Mouse (Mus musculus): Measurements from ENCODE around the gene Zbtb7b. TPM values are rescaled to one million over a fixed set of nuclear protein-coding genes. Genes with fewer than 3 reads are reported as not detected.

The Zbtb7b gene
- total RNA-seq, 2 experiments from 2014 or later = 12.4 to 13.2 TPM

GRCm38 (mm10) chr3:89386438-89387420 lies 7.8 kb downstream of the Zbtb7b start:
- no peak overlapping the region for H3K4me3 ChIP-seq
- no peak for DNase-seq (ENCODE audit: extremely low spot score in 1 of 2, low spot score in 2 of 2)
- no peak overlapping the region for H3K27ac ChIP-seq
- intact Hi-C loops (cut with DNase I) = no loop called here
- TF ChIP-seq CTCF (IDR thresholded peaks at IDR 0.05) = no peak

GRCm38 (mm10) chr3:89385451-89385850 lies 9.1 kb downstream of the Zbtb7b start:
- Histone ChIP-seq H3K27ac (no peak overlapping the region), H3K4me3 (no peak overlapping the region)
- DNase-seq (ENCODE audit: extremely low spot score in 1 of 2, low spot score in 2 of 2) = no peak
- TF ChIP-seq CTCF (IDR thresholded peaks at IDR 0.05) = no peak
- intact Hi-C loops (cut with DNase I) = no loop called here

DNA sequence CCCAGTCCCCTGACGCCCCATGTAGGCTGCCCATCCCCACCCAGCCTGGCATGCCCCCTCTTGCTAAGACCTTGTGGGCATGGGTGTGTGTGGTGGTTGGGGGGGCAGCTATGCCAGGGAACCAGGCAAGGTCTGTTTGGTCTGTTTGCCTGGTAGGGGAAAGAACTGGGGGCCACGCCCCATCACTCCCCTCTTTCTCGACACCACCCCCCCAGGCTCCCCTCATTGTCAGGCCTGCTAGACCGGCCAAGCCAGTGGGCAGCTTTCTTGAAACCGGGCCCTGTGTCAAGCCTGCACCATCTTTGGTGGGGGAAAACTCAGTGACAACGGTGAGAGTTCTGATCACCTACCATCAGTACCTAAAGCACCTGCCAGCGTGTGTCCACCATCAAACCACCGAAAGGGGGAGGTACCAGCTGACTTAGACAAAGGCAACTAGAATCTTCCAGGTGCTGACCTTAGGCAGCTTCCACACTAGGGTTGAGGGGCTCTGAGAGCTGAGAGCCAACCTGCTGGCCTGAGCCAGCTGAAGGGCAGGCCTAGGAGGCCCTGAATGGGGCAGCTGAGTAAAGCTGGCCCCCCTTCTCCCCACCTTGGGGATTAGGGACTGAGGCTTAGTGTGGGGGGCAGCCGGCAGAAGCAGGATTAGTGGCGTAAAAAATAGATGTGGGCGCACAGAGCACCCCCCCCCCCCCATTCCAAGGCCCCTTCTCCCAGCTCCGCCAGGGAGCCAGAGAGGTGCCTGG lies 10.1 kb downstream of the Zbtb7b start:
- Histone ChIP-seq H3K4me3 (no peak overlapping the region), H3K27ac (no peak overlapping the region)
- intact Hi-C loops (cut with DNase I) = no loop called here
- DNase-seq (ENCODE audit: extremely low spot score in 1 of 2, low spot score in 2 of 2) = no peak
- TF ChIP-seq CTCF (IDR thresholded peaks at IDR 0.05) = no peak

DNA sequence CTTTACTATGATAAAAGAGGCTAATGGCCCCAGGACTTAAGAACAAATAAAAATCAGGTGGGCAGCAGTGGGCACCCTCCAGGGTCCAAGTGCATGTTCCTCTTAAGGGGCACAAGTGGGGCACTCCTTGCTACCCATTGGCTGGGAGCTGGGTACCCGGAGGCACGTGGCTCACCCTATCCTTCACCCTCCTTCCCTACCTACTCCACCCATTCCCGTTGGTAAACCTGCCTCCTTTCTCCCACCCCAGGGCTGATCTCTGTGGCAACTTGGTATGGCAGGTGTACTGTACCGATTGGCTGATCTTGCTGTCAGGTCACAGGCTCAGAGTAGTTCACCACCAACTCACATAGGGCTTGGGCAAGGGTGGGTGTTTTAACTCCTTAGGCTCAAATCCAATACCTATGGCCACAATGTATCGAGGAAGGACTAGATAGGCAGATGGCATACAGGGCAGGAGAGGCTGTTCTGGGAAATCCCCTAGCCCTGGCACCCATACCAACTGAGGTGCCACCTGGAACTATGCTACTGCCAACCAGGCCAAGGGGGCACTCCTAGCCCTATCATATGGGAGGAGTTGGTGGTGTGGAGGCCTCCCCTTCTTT lies 10.8 kb downstream of the Zbtb7b start:
- no peak overlapping the region for H3K27ac ChIP-seq
- TF ChIP-seq CTCF (IDR thresholded peaks at IDR 0.05) = no peak
- no peak overlapping the region for H3K4me3 ChIP-seq
- no peak for DNase-seq (ENCODE audit: extremely low spot score in 1 of 2, low spot score in 2 of 2)
- intact Hi-C loops (cut with DNase I) = no loop called here

DNA sequence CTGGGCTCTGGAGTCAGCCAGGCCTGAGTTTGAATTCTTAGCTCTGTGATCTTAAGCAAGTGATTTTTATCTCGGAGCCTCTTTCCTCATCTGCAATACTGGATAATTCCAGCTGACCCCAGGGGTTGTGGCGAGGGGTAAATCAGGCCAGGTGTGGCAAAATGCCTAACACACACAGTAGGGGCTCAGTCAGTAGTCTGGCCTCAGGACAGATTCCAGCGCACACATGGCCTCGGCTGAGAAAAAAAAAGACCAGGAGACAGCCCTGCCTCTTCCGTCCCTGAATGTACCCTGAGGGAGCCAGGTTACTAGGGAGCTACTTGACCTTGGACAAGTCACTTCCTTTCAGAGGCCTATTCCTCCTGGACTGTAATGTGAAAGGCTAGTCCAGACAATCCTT lies 11.6 kb downstream of the Zbtb7b start:
- no peak for TF ChIP-seq CTCF (IDR thresholded peaks at IDR 0.05)
- intact Hi-C loops (cut with DNase I) = no loop called here
- no peak overlapping the region for H3K4me3 ChIP-seq
- H3K27ac ChIP-seq = no peak overlapping the region
- DNase-seq (ENCODE audit: extremely low spot score in 1 of 2, low spot score in 2 of 2) = no peak

GRCm38 (mm10) chr3:89382033-89382882 lies 12.3 kb downstream of the Zbtb7b start:
- intact Hi-C loops (cut with DNase I) = no loop called here
- no peak overlapping the region for H3K4me3 ChIP-seq
- DNase-seq (ENCODE audit: extremely low spot score in 1 of 2, low spot score in 2 of 2) = no peak
- no peak overlapping the region for H3K27ac ChIP-seq
- TF ChIP-seq CTCF (IDR thresholded peaks at IDR 0.05) = no peak

DNA sequence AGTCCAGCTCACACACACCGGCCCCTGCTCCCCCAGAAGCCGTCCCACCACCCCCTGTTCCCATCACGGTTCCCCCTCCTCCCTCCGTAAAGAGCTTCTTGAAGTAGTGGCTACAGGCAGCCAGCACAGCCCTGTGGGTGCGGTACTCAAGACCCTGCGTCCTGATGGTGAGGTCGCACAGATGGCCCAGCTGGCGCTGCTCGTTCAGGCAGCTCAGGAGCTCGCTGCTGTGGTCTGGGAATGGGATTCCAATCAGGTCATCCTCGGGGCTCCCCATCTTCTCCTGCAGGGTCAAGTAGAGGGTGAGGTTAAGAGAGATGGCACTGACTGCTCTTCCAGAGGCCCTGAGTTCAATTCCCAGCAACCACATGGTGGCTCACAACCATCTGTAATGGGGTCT lies 13.3 kb downstream of the Zbtb7b start:
- H3K4me3 ChIP-seq = no peak overlapping the region
- no peak for TF ChIP-seq CTCF (IDR thresholded peaks at IDR 0.05)
- no peak overlapping the region for H3K27ac ChIP-seq
- intact Hi-C loops (cut with DNase I) = no loop called here
- DNase-seq (ENCODE audit: extremely low spot score in 1 of 2, low spot score in 2 of 2) = no peak

DNA sequence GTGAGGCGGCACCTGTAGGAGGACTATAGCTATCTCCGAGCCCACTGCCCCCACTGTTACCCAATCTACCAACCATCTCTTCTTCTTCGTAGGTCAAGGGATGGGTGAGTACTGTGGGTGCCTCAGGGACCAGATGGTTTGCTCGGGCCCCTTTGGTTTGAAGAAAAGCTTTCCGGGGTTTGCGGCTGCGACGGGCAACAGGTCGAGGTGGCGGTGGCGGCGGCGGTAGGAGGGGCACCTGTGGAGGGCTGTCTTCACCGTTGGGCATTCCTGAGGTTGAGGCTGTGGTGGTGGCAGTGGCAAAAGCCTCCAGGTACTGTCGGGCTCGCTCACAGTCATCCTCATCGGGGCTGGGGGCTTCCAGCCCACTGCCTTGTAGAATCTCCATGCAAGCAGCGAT lies 13.9 kb downstream of the Zbtb7b start:
- intact Hi-C loops (cut with DNase I) = no loop called here
- H3K27ac ChIP-seq = no peak overlapping the region
- no peak for TF ChIP-seq CTCF (IDR thresholded peaks at IDR 0.05)
- H3K4me3 ChIP-seq = no peak overlapping the region
- DNase-seq (ENCODE audit: extremely low spot score in 1 of 2, low spot score in 2 of 2) = no peak

DNA sequence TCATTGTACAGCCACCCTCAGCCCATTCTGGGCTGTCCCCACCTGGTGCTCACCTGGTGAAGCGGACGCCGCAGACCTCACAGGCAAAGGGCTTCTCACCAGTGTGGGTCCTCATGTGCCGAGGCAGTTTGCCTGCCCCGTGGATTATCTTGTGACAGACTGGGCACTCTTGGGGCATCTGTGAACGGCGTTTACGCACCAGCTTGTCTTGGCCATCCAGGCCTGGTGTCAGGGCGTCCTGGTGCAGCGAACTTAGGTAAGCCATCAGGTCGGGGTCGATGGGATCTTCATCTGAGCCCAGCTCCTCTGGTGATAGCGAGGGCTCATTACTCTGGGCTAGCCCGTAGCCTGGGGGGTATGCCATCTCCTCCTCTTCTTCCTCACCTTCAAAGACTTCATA lies 14.3 kb downstream of the Zbtb7b start:
- DNase-seq (ENCODE audit: extremely low spot score in 1 of 2, low spot score in 2 of 2) = no peak
- intact Hi-C loops (cut with DNase I) = no loop called here
- TF ChIP-seq CTCF (IDR thresholded peaks at IDR 0.05) = no peak
- no peak overlapping the region for H3K4me3 ChIP-seq
- H3K27ac ChIP-seq = no peak overlapping the region

DNA sequence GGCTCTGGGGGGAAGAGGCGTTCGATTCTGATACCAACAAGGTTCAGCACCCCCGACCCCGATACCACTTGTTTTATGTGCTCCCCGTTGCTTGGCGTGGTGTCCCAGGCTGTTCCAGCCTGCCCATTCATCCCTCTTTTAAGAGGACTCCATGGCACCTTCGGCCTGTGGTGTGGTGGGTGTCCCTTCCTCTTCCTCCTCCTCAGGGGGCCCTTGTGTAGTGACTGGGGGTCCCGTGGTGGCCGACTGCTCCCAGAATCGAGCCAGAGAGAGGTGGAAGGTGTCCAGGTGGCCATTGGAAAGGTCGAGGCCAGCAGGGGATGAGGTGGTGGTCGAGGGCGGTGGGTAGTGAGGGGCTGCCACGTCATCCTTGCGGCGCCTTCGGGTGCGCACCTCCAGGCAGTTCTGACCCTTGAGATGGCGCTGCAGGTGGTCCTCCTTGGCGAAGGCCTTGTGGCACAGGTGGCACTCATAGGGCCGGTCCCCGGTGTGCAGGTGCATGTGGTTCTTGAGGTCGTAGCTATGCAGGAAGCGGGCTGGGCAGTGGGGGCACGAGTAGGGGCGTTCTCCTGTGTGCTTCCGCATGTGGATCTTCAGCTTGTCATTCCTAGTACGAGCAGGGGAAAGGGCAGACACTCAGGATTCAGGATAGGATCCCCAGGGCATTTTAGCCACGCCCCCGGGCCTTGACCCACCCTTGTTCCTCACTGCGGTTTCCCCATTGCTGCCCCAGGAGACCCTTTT lies 15.0 kb downstream of the Zbtb7b start:
- Histone ChIP-seq H3K4me3 (no peak overlapping the region), H3K27ac (no peak overlapping the region; the same call in 1 of the 2 replicates)
- TF ChIP-seq CTCF (IDR thresholded peaks at IDR 0.05) = no peak
- no peak for DNase-seq (ENCODE audit: extremely low spot score in 1 of 2, low spot score in 2 of 2)
- intact Hi-C loops (cut with DNase I) = no loop called here

All from left cerebral cortex, adult 2 months (tissue).